Mouse (Mus musculus): ENCODE results near the gene Eif4g3.

DNA sequence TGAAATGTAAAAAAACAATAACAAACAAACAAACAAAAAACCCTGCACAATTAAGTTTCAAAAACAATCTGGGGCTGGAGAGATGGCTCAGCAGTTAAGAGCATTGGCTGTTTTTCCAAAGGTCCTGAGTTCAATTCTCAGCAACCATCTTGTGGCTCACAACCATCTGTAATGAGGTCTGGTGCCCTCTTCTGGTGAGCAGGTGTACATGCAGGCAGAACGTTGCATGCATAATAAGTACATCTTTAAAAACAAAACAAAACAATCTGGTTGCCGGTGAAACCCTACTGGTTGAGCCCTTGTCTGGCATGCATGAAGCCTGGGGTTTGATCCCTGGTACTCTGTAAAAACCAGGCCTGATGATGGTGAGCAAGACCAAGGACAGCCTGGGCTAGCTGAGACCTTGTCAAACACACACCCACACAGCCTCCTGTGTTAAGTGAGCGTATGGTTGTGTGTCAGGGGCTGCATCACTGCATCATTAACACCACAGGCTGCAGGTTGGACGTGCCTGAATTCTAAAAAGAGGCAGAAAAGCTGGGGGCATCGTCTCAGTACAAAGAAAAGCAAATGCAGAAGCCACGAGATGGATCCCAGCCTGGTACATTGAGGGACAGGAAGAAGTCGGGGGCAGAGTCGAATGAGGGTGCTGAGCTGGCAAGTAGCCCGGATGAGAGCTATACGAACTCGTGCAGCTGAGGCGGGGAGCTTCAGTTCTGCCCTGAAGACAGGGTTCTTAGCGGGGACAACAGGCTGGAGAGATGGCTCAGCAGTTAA is 32.7 kb upstream of the Eif4g3 start:
- TF ChIP-seq CTCF (IDR thresholded peaks at IDR 0.05; ENCODE audit: control insufficient read depth, insufficient read depth, insufficient replicate concordance, low read depth, low read length) (no peak), POLR2A (IDR thresholded peaks at IDR 0.05; ENCODE audit: control insufficient read depth, low read depth, low read length) (no peak)
